Mouse (Mus musculus): ENCODE measurements around the gene Ccr1l1.

The Ccr1l1 gene

DNA sequence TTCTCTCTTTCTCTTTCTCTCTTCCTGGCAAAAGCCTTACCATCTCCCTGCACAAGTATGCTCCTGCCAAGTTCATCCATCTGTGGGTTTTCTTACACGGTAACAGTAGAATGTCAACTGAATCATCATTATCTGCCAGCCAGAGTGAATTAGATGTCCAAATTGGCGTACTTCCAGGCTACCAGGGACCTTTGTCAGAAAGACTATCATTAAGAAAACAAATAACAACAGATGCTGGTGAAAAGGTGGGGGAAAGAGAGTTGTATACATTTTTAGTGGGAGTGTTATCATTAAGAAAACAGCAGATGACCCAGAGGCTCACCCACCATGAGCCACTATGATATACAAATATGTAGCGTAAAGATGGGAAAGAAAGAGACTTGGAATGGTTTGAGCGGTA lies 48.3 kb downstream of the Ccr1l1 start:
- DNase-seq (ENCODE audit: extremely low read depth, insufficient read length, low spot score) = no peak

- no peak for DNase-seq (ENCODE audit: extremely low read depth, insufficient read length, low spot score)
Measured at GRCm38 (mm10) chr9:123928759-123929246, 49.4 kb downstream of the Ccr1l1 start.

DNA sequence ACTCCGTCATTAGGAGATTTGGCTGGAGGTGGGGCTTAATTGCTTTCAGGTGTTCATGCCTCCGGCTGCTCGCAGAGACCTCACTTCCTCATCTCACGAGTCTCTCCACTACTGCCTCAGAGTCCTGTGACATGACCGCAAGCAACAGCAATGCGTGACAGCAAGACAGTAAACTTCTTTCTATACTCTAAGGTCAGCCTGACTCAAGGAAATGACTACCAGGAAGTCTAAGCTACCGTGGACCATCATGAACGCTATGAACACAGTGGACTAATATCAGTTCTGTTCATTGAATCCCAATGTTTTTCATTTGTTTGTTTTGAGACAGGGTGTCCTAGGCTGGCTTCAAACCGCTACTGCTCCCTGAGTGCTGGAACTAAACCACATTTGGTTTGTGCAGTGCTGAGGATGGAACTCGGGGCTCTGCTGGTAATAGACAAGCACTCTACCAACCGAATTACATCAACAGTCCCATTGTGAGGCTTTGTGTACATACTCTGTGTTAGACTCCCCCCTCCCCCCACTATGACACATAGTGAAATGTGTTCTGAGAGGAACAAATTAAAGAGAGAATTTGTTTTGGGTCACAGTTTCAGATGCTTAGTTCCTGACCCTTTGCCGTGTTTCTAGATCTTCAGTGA lies 50.0 kb downstream of the Ccr1l1 start:
- DNase-seq (ENCODE audit: extremely low read depth, insufficient read length, low spot score) = no peak

GRCm38 (mm10) chr9:123927281-123927960 lies 50.8 kb downstream of the Ccr1l1 start:
- peak; percentile 4 for DNase-seq (ENCODE audit: extremely low read depth, insufficient read length, low spot score)

Measured in 3134 (cell line).